Mouse (Mus musculus) lung, adult 2 months (tissue): ENCODE measurements around the gene Cep162. TPM values are rescaled to one million over a fixed set of nuclear protein-coding genes. Genes with fewer than 3 reads are reported as not detected.

Source experiments
- DNase-seq: peaks from one replicate; pipeline ENCODE4 v3.0.0; 2022
- H3K4me1 ChIP-seq: fragments of 200-500 bp; 2 replicates; pipeline ENCODE4 v1.6.1; 2011; ENCODE audit warnings: low read length; ENCODE audit not compliant: control insufficient read depth, insufficient read depth
- H3K4me3 ChIP-seq: fragments of 200-500 bp; replicated peaks from 2 replicates; pipeline ENCODE3; 2011; ENCODE audit warnings: low read depth, mild to moderate bottlenecking, control low read depth, low read length; ENCODE audit errors: extremely low read depth
- CTCF ChIP-seq: fragments of 200-500 bp; IDR thresholded peaks from 2 replicates; pipeline ENCODE4 v1.5.1; 2011; ENCODE audit warnings: mild to moderate bottlenecking, low read length, control low read depth; ENCODE audit not compliant: insufficient read depth
- POLR2A ChIP-seq: fragments of 200-500 bp; IDR thresholded peaks from 2 replicates; pipeline ENCODE4 v1.6.1; 2011; ENCODE audit warnings: low read depth, mild to moderate bottlenecking, control low read depth, low read length, borderline replicate concordance; ENCODE audit errors: extremely low read depth
- whole genome bisulfite sequencing: fragments of 180-500 bp; shearing (Covaris S2); methylation state at CpG from one replicate; pipeline ENCODE4 v1.1.7; 2018; 5-methylcytosine and 5-hydroxymethylcytosine counted together
- polyA plus RNA-seq: library from polyadenylated mRNA; depleted of rRNA; stranded (reverse); fragments of >200 nt; gene quantifications from 2 replicates; pipeline ENCODE4 v1.2.3, GENCODE M21; 2012

Gene Cep162
- polyA plus RNA-seq, 1 experiment = 1.7 TPM

DNA sequence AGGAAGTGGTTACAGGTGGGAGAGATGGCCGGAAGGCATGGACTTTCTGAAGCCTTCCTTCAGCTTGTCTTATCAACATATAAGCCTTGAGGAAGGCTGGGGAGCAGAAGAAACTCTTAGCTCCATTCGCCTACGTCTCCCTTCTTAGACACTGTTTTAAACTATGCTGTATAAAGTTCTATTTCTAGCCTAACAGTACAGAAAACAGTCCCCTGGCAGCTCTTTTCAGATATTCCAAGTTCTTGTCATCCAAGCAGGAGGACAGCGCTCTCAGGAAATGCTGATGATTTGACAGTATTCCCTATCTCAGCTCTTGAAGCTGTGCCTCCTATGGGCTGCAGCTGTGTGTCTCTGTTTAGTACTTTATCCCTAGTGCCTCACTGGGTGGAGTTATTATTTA lies 54.4 kb downstream of the Cep162 start:
- H3K4me1 ChIP-seq = 0 out of 2 replicates have a peak, but pooled peaks cover 2% of the 10 kb centered on the region
- TF ChIP-seq POLR2A (no peak), CTCF (no peak)
- H3K4me3 ChIP-seq = no peak overlapping the region
- 92% methylated on average over 4 of the region's 4 CpGs for WGBS
- DNase-seq = no peak

DNA sequence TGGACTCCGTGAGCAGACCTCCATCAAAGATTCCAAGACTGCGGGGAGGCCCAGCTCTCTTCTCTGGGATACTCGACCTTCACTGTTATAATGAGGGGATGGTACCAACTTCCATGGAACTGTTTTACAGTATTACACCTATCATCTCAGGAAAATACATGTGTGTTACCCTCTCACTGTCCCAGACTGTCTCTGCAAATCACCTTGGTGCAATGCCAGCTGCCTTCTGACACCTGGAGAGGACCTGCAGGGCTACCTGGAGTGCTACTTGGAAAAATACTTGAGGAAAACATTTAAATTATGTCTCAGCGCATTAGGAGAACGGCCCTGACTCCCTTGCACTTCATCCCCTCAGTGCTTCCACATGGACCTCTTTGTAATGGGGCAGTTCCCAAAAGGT lies 54.9 kb downstream of the Cep162 start:
- WGBS = 86% methylated on average over 5 of the region's 5 CpGs
- Histone ChIP-seq H3K4me1 (0 out of 2 replicates have a peak, but pooled peaks cover 2% of the 10 kb centered on the region), H3K4me3 (no peak overlapping the region)
- no peak for DNase-seq
- TF ChIP-seq POLR2A (no peak), CTCF (no peak)

DNA sequence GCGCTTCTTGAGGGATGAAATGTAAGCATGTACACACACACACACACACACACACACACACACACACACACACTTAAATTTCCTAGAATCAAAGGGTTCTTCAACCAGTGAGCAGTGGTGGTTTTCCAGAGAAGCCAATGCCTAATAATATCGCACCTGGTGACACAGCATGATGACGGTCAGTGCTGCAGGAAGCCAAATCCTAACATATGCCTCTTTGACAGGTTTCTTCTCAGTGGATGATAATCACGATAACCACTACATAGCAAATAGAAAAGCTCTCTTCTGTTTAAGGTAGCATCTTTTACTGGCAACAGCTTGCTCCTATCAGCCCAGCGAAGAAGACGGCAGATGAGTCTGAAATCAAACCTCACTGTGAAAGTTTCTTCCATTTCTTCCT lies 57.3 kb downstream of the Cep162 start:
- H3K4me1 ChIP-seq = 0 out of 2 replicates have a peak, but pooled peaks cover 2% of the 10 kb centered on the region
- DNase-seq = no peak
- H3K4me3 ChIP-seq = no peak overlapping the region
- whole genome bisulfite sequencing = 56% methylated on average over 6 of the region's 6 CpGs
- TF ChIP-seq CTCF (no peak), POLR2A (no peak)

DNA sequence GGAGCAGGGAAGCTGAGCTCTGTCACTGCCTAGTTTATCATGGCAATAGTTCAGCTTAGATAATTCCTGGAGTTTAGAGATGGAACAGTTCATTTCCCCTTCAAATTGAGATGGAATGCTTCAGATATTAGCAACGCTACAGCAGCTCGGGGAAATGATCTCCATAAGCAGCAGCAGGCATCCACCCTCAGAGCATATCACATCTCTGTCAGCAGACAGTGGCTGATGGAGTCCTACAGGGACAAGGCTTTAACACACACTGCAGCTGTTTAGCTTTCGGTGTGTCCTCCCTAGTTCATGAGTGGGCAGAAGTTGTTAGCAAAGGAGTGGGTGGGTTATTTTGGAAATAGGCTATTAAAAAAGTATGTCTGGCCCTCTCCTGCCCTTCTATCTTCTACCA lies 58.1 kb downstream of the Cep162 start:
- 0 out of 2 replicates have a peak, but pooled peaks cover 2% of the 10 kb centered on the region for H3K4me1 ChIP-seq
- 65% methylated on average over 3 of the region's 3 CpGs for WGBS
- TF ChIP-seq POLR2A (no peak), CTCF (no peak)
- no peak overlapping the region for H3K4me3 ChIP-seq
- no peak for DNase-seq

- H3K4me3 ChIP-seq = no peak overlapping the region
- H3K4me1 ChIP-seq = 0 out of 2 replicates have a peak, but pooled peaks cover 2% of the 10 kb centered on the region
- DNase-seq = no peak
- TF ChIP-seq POLR2A (no peak), CTCF (no peak)
- WGBS = 88% methylated on average over 1 of the region's 1 CpGs
Measured at GRCm38 (mm10) chr9:87193721-87194120, 61.6 kb downstream of the Cep162 start.

DNA sequence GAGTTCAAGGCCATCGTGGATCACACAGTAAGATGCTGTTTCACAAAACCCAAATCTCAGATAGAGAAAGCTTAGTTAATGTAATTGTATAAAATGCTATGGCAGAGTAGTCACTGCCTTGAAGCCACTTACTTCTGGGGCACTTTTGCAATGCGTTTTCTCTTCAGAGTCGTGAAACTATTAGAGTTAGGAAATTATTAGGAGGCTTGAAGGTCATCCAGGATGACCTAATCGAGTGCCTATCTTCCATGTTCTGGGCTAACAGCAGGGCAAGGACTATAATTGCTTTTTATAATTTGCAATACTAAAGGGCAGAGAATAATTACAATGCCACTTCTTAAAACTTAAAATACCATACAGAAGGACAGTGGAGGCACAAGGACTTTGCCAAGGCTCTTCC lies 68.0 kb downstream of the Cep162 start:
- Histone ChIP-seq H3K4me1 (no peaks in the 10 kb centered on the region), H3K4me3 (no peak overlapping the region)
- DNase-seq = no peak
- WGBS = 81% methylated on average over 4 of the region's 4 CpGs
- no peak for TF ChIP-seq POLR2A

- Histone ChIP-seq H3K4me3 (no peak overlapping the region), H3K4me1 (no peaks in the 10 kb centered on the region)
- WGBS = 86% methylated on average over 10 of the region's 10 CpGs
- DNase-seq = no peak
- TF ChIP-seq CTCF (no peak), POLR2A (no peak)
Measured at GRCm38 (mm10) chr9:87182231-87182630, 73.1 kb downstream of the Cep162 start.

GRCm38 (mm10) chr9:87178534-87178933 lies 76.8 kb downstream of the Cep162 start:
- DNase-seq = no peak
- TF ChIP-seq POLR2A (no peak), CTCF (no peak)
- Histone ChIP-seq H3K4me1 (no peaks in the 10 kb centered on the region), H3K4me3 (no peak overlapping the region)
- 43% methylated on average over 7 of the region's 7 CpGs for WGBS

DNA sequence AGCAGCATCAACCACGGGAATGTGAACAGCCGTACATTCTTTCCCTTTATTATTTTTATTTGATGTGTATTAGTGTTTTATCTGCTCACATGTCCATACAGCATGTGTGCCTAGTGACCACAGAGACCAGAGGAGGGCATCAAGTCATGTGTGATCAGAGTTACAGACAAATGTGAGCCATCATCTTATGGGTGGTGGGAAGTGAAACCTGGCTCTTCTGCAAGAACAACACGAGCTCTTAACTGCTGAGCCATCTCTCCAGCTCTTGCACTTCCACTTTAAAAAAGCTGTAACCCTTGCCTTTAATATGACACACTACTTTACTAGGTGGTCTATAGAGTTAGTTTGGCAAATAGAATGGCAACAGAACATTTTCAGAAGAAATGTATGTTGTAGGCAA lies 83.8 kb downstream of the Cep162 start:
- Histone ChIP-seq H3K4me3 (no peak overlapping the region), H3K4me1 (no peaks in the 10 kb centered on the region)
- no peak for DNase-seq
- 73% methylated on average over 3 of the region's 3 CpGs for WGBS
- TF ChIP-seq CTCF (no peak), POLR2A (no peak)

GRCm38 (mm10) chr9:87170891-87171290 lies 84.4 kb downstream of the Cep162 start:
- DNase-seq = no peak
- no peaks in the 10 kb centered on the region for H3K4me1 ChIP-seq
- WGBS = 75% methylated on average over 3 of the region's 3 CpGs
- H3K4me3 ChIP-seq = no peak overlapping the region
- TF ChIP-seq POLR2A (no peak), CTCF (no peak)

DNA sequence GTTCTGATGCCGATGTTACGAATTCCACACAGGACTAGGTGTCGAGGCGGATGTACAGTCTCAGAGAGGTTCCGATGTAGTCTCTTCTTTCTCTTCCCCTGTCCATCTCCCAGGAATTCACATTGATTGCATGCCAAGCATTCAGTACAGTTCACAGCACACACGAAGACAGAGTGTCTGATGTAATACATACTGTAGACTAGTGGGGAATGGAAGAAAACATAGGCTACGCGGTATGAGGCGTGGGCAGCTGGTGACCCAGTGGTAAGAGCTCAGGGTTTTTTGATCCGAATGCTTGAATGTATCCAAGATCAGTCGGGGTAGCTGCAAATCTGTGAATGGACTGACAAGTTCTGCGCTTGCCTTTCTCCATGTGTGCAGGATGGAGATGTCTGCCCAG lies 86.2 kb downstream of the Cep162 start:
- TF ChIP-seq CTCF = no peak
- TF ChIP-seq POLR2A = no peak

More for the DNA sequence above, 86.2 kb downstream of the Cep162 start:
- Histone ChIP-seq H3K4me3 (no peak overlapping the region), H3K4me1 (no peaks in the 10 kb centered on the region)
- 85% methylated on average over 12 of the region's 12 CpGs for WGBS
- no peak for DNase-seq
